Mouse (Mus musculus) megakaryocyte, embryonic 14.5 days (primary cell): ENCODE data around the gene A130010J15Rik.

Experiments used
- FLI1 ChIP-seq: IDR thresholded peaks from 2 replicates; pipeline ENCODE4 v1.6.1; 2012; ENCODE audit warnings: low read length, inconsistent platforms, mixed read lengths
- GATA1 ChIP-seq: IDR thresholded peaks from 3 replicates; pipeline ENCODE4 v1.6.1; 2012; ENCODE audit warnings: mixed read lengths, low read length, inconsistent platforms, borderline replicate concordance

GRCm38 (mm10) chr1:193169856-193170255 is 2.0 kb downstream of the A130010J15Rik start:
- TF ChIP-seq FLI1 (no peak), GATA1 (no peak)
